Mouse (Mus musculus) cerebellum, adult 2 months (tissue): Measurements from ENCODE around the gene Prkcb. TPM values are rescaled to one million over a fixed set of nuclear protein-coding genes. Genes with fewer than 3 reads are reported as not detected.
A peak's percentile ranks its signal among the peaks of the same experiment; 100 is the strongest.

Experiments used
- DNase-seq, 2 experiments: peaks; one replicate each; pipeline ENCODE4 v3.0.0; 2021
- H3K27ac ChIP-seq: fragments of 200-500 bp; 2 replicates; pipeline ENCODE4 v1.5.1; 2012; ENCODE audit warnings: low read length, control low read depth, inconsistent platforms; ENCODE audit not compliant: insufficient read depth
- H3K27me3 ChIP-seq: fragments of 200-500 bp; 2 replicates; pipeline ENCODE4 v1.6.1; 2012; ENCODE audit warnings: inconsistent platforms, mild to moderate bottlenecking, low read length, moderate library complexity; ENCODE audit not compliant: control insufficient read depth, insufficient read depth
- H3K4me1 ChIP-seq: fragments of 200-500 bp; 2 replicates; pipeline ENCODE4 v1.6.1; 2011; ENCODE audit warnings: low read length; ENCODE audit not compliant: control insufficient read depth, insufficient read depth
- H3K4me3 ChIP-seq: fragments of 200-500 bp; replicated peaks from 2 replicates; pipeline ENCODE3; 2011; ENCODE audit warnings: mild to moderate bottlenecking, low read depth, low read length, control low read depth; ENCODE audit not compliant: insufficient read depth
- CTCF ChIP-seq: fragments of 200-500 bp; IDR thresholded peaks from 2 replicates; pipeline ENCODE4 v1.5.1; 2011; ENCODE audit warnings: low read depth, mild to moderate bottlenecking, control low read depth, low read length, moderate library complexity, borderline replicate concordance; ENCODE audit not compliant: insufficient read depth
- POLR2A ChIP-seq: fragments of 200-500 bp; IDR thresholded peaks from 2 replicates; pipeline ENCODE4 v1.6.1; 2011; ENCODE audit warnings: low read length, control low read depth, borderline replicate concordance; ENCODE audit not compliant: insufficient read depth
- WGBS: fragments of 180-500 bp; shearing (Covaris S2); methylation state at CpG from one replicate; pipeline ENCODE4 v1.1.7; 2018; 5-methylcytosine and 5-hydroxymethylcytosine counted together
- polyA plus RNA-seq: library from polyadenylated mRNA; depleted of rRNA; stranded (reverse); fragments of >200 nt; gene quantifications from 2 replicates; pipeline ENCODE4 v1.2.3, GENCODE M21; 2012

Prkcb gene
- polyA plus RNA-seq, 1 experiment = 311 TPM

- Histone ChIP-seq H3K27me3 (no peaks in the 10 kb centered on the region), H3K27ac (no peak overlapping the region), H3K4me1 (peaks cover 14% of the 10 kb centered on the region), H3K4me3 (no peak overlapping the region)
- DNase-seq = no peak
- 31% methylated on average over 1 of the region's 1 CpGs for WGBS
- TF ChIP-seq CTCF (no peak), POLR2A (no peak)
Observed at GRCm38 (mm10) chr7:122366635-122367034, 78.1 kb downstream of the Prkcb start.

- H3K27me3 ChIP-seq = no peaks in the 10 kb centered on the region
- H3K4me3 ChIP-seq = no peak overlapping the region
- DNase-seq = no peak
- 56% methylated on average over 7 of the region's 7 CpGs for WGBS
- no peak overlapping the region for H3K27ac ChIP-seq
- H3K4me1 ChIP-seq = peaks cover 17% of the 10 kb centered on the region
- TF ChIP-seq CTCF (no peak), POLR2A (no peak)
Observed at GRCm38 (mm10) chr7:122367303-122368007, 78.9 kb downstream of the Prkcb start.

- no peak overlapping the region for H3K27ac ChIP-seq
- peaks cover 20% of the 10 kb centered on the region for H3K4me1 ChIP-seq
- no peak for TF ChIP-seq CTCF
- TF ChIP-seq POLR2A = no peak
- WGBS = 76% methylated on average over 12 of the region's 12 CpGs
- H3K4me3 ChIP-seq = no peak overlapping the region
- H3K27me3 ChIP-seq = no peaks in the 10 kb centered on the region
- no peak for DNase-seq
Observed at GRCm38 (mm10) chr7:122370488-122370887, 81.9 kb downstream of the Prkcb start.

GRCm38 (mm10) chr7:122371947-122372346 lies 83.4 kb downstream of the Prkcb start:
- Histone ChIP-seq H3K4me3 (no peak overlapping the region), H3K4me1 (peaks cover 15% of the 10 kb centered on the region), H3K27ac (no peak overlapping the region), H3K27me3 (no peaks in the 10 kb centered on the region)
- DNase-seq = no peak
- TF ChIP-seq POLR2A (no peak), CTCF (no peak)
- WGBS = 71% methylated on average over 5 of the region's 5 CpGs

- Histone ChIP-seq H3K4me1 (peaks cover 13% of the 10 kb centered on the region), H3K27me3 (no peaks in the 10 kb centered on the region), H3K27ac (no peak overlapping the region), H3K4me3 (no peak overlapping the region)
- no peak for DNase-seq
- TF ChIP-seq CTCF = no peak
- TF ChIP-seq POLR2A = no peak
- 85% methylated on average over 3 of the region's 3 CpGs for WGBS
Observed at GRCm38 (mm10) chr7:122372349-122372748, 83.8 kb downstream of the Prkcb start.

GRCm38 (mm10) chr7:122376845-122377244 lies 88.3 kb downstream of the Prkcb start:
- no peak for DNase-seq
- H3K27me3 ChIP-seq = no peaks in the 10 kb centered on the region
- TF ChIP-seq POLR2A (no peak), CTCF (no peak)

GRCm38 (mm10) chr7:122377967-122378366 lies 89.4 kb downstream of the Prkcb start:
- no peak for TF ChIP-seq POLR2A
- TF ChIP-seq CTCF = no peak
- Histone ChIP-seq H3K27ac (no peak overlapping the region), H3K4me1 (peaks cover 30% of the 10 kb centered on the region), H3K4me3 (no peak overlapping the region), H3K27me3 (no peaks in the 10 kb centered on the region)
- DNase-seq = no peak
- 77% methylated on average over 3 of the region's 3 CpGs for WGBS

More at GRCm38 (mm10) chr7:122376845-122377244, 88.3 kb downstream of the Prkcb start:
- Histone ChIP-seq H3K4me1 (peaks cover 25% of the 10 kb centered on the region), H3K4me3 (no peak overlapping the region), H3K27ac (no peak overlapping the region)

- no peak overlapping the region for H3K27ac ChIP-seq
- H3K4me3 ChIP-seq = no peak overlapping the region
- no peaks in the 10 kb centered on the region for H3K27me3 ChIP-seq
- H3K4me1 ChIP-seq = peaks cover 30% of the 10 kb centered on the region
- DNase-seq = peak in 1 of 2 experiments; percentile 40
- 21% methylated on average over 10 of the region's 10 CpGs for WGBS
- TF ChIP-seq POLR2A (no peak), CTCF (no peak)
Observed at GRCm38 (mm10) chr7:122378473-122378872, 89.9 kb downstream of the Prkcb start.
